Mouse (Mus musculus) embryonic stem cell, embryonic (primary cell): ENCODE results near the gene Ube2h.

ENCODE experiments used
- CTCF ChIA-PET, 4 experiments: fragments of 300-600 bp in 2 of 4; fragments of 350-600 bp in 2 of 4; sonication (Branson Sonifier 250); formaldehyde crosslinking; loops; one replicate each; lab custom pipeline; 2022; ENCODE audit warnings: inconsistent platforms in 2 of 4; lab: Charles Lee
- POLR2A ChIA-PET, 4 experiments: fragments of 300-600 bp in 2 of 4; fragments of 350-600 bp in 2 of 4; sonication (Branson Sonifier 250); formaldehyde crosslinking; loops; one replicate each; lab custom pipeline; 2022; ENCODE audit warnings: antibody characterized with exemption in 4 of 4, inconsistent platforms in 1 of 4; lab: Charles Lee

The Ube2h gene

DNA sequence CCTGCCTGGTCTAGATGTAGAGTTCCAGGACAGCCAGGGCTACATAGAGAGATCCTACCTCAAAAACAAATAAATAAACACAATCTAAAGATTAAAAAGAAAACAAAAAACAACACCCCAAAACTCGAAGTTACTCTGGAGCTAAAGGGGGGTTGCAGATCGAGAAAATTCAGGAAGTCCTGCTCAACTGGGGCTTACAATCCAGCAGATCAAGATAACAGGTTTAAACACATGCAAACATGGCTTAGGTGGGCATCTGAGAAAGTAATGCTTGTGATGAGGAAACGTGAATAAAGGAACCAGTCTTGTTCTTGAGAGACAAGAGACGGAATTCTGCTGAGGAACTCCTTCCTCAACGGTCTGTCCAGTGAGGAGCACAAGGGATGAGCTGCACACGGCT, 65.1 kb downstream of the Ube2h start:
- POLR2A ChIA-PET = interaction anchor here in 2 of 4 experiments (0.6 to 2.0 kb wide), 11 partner anchors 11 to 81 kb away, joined by 3 to 7 read pairs (median 3); partner anchors contain the start of gene Ube2h (in 1 of the 2)
- CTCF ChIA-PET = interaction anchor here in 2 of 4 experiments (0.9 to 1.3 kb wide), 2 partner anchors 20 to 379 kb away, joined by 3 read pairs; no protein-coding TSS in a partner anchor

- ChIA-PET CTCF (no interaction called here), POLR2A (interaction anchor here in 1 of 4 experiments (0.6 to 2.0 kb wide), 5 partner anchors 12 to 142 kb away, joined by 3 to 7 read pairs (median 4); no protein-coding TSS in a partner anchor)
Measured at GRCm38 (mm10) chr6:30238079-30238478, 66.3 kb downstream of the Ube2h start.

DNA sequence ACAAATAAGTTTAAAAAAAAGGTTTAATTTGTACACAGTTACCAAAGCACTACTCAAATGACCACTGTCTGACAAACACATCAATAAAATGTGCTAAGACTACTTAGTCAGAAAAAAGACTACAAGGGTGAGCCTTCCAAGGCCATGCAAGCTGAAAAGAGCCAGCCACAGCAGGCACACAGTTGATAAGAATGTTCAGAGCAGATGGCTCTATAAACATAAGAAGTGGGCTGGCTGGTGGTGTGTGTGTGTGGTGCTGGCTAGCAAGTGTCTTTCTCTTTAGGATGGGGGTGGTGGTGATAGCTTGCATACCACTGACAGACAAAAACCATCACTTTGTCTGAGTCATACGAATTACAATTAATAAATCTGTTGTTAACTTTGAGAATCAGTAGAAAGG, 67.8 kb downstream of the Ube2h start:
- CTCF ChIA-PET = interaction anchor here in 1 of 4 experiments (0.7 kb wide), 1 partner anchor 94 kb away, joined by 4 read pairs; no protein-coding TSS in a partner anchor
- POLR2A ChIA-PET = interaction anchor here in 3 of 4 experiments (0.6 to 1.9 kb wide), 8 partner anchors 8 to 250 kb away, joined by 3 to 6 read pairs (median 3); no protein-coding TSS in a partner anchor

- POLR2A ChIA-PET = interaction anchor here in 2 of 4 experiments (1.0 to 3.2 kb wide), 5 partner anchors 11 to 40 kb away, joined by 3 to 12 read pairs (median 3); no protein-coding TSS in a partner anchor
- CTCF ChIA-PET = interaction anchor here in 1 of 4 experiments (0.5 kb wide), 1 partner anchor 1943 kb away, joined by 4 read pairs; no protein-coding TSS in a partner anchor
Measured at GRCm38 (mm10) chr6:30231758-30232293, 72.5 kb downstream of the Ube2h start.

GRCm38 (mm10) chr6:30230246-30230645, 74.1 kb downstream of the Ube2h start:
- ChIA-PET POLR2A (no interaction called here), CTCF (interaction anchor here in 2 of 4 experiments (0.5 to 1.2 kb wide), 2 partner anchors 19 to 160 kb away, joined by 4 to 5 read pairs; no protein-coding TSS in a partner anchor)

DNA sequence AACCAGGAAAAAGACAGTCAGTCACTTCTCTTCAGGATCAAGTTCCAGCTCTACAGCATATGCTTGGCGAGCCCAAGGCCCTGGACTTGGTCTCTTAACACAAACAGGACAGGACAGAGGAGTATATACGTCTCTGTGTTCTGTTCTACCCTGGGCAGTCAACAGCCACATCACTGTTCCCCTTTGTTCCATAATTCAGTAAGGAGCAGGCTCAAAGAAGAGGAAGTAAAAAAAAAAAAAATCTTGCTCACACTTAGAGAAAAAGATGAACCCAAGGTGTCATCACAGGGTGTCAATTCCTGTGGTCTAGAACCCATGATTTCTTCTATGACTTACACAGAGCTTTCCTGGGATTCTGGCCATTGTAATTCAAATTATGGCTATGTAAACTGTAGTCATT, 75.4 kb downstream of the Ube2h start:
- POLR2A ChIA-PET = interaction anchor here in 3 of 4 experiments (0.6 to 2.0 kb wide), 15 partner anchors 10 to 1171 kb away, joined by 3 to 12 read pairs (median 3); partner anchors contain the start of gene Klhdc10 (in 1 of the 3)
- CTCF ChIA-PET = interaction anchor here in 2 of 4 experiments (1.0 kb wide), 4 partner anchors 18 to 804 kb away, joined by 3 to 8 read pairs (median 5); no protein-coding TSS in a partner anchor

GRCm38 (mm10) chr6:30228353-30228752, 76.0 kb downstream of the Ube2h start:
- ChIA-PET POLR2A (interaction anchor here in 3 of 4 experiments (0.6 to 2.0 kb wide), 20 partner anchors 8 to 1171 kb away, joined by 3 to 12 read pairs (median 3); partner anchors contain the start of gene Klhdc10 (in 1 of the 3)), CTCF (interaction anchor here in 2 of 4 experiments (1.0 kb wide), 4 partner anchors 18 to 805 kb away, joined by 3 to 8 read pairs (median 5); no protein-coding TSS in a partner anchor)

- ChIA-PET POLR2A (interaction anchor here in 2 of 4 experiments (0.7 to 2.4 kb wide), 11 partner anchors 8 to 233 kb away, joined by 3 to 12 read pairs (median 5); no protein-coding TSS in a partner anchor), CTCF (interaction anchor here in 3 of 4 experiments (0.6 to 1.7 kb wide), 4 partner anchors 16 to 216 kb away, joined by 4 read pairs; no protein-coding TSS in a partner anchor)
Measured at GRCm38 (mm10) chr6:30226971-30227700, 77.2 kb downstream of the Ube2h start.

DNA sequence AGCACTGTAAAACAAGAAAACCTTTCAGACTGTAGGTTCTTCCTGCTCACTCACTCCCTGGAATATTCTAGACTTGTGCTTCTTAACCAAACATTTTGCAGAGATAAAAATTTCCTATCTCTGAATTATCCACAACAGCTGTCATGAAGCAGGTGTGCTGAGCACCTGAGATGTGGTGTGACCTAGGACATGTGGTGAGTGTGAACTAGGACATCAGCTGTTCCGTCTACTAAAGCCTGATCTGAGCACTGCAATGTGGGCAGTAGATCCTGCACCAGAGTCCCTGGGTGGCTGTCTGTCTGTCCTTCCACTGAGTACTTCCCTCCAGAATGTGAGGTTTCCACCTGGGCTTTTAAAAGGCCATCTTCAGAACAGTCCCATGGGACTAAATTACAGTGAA, 79.6 kb downstream of the Ube2h start:
- ChIA-PET CTCF (no interaction called here), POLR2A (interaction anchor here in 2 of 4 experiments (0.7 to 2.4 kb wide), 2 partner anchors 48 to 285 kb away, joined by 3 to 7 read pairs; no protein-coding TSS in a partner anchor)

GRCm38 (mm10) chr6:30222321-30222720, 82.0 kb downstream of the Ube2h start:
- POLR2A ChIA-PET = interaction anchor here in 3 of 4 experiments (0.6 to 2.8 kb wide), 12 partner anchors 14 to 208 kb away, joined by 3 to 7 read pairs (median 4); no protein-coding TSS in a partner anchor

DNA sequence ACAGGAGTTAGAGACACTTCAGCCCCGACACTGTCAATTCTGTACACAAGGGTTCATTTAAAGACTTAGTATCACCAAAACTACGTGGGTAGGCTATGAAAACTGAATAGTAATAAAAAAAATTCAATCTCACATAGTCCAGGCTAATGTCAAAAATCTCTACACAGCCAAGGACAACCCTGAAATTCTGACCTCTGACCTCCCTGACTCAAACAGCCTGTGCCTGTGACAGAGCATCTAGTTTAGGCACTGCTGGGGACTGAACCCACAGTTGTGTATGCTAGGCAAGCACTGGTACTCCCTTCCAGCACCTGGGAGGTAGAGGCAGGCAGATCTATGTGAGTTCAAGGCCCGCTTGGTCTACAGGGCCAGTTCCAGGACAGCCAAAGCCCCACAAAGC, 86.8 kb downstream of the Ube2h start:
- CTCF ChIA-PET = no interaction called here

More at GRCm38 (mm10) chr6:30222321-30222720, 82.0 kb downstream of the Ube2h start:
- CTCF ChIA-PET = interaction anchor here in 3 of 4 experiments (0.5 to 1.4 kb wide), 4 partner anchors 10 to 78 kb away, joined by 3 to 4 read pairs (median 3); no protein-coding TSS in a partner anchor

DNA sequence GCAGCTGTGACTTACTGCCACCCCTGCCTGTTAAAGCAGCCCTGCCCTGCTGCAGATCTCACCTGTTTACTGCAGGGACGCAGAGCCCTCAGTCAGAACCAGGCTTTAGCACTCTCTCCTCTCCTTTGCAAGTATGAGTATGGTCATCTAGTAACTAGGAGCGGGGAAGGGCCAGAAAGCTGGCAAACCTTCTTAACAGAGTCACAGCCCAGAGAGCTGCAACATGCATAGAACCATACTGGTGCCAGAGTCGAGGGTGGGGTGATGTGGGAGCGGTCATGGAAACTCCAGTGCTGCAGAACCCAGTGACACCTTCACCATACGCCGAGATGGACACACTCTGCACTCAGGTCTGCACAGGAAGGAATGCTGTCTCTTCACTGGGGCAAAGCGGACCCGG, 91.9 kb downstream of the Ube2h start:
- CTCF ChIA-PET = interaction anchor here in 2 of 4 experiments (0.6 to 1.6 kb wide), 4 partner anchors 10 to 237 kb away, joined by 3 to 4 read pairs (median 4); no protein-coding TSS in a partner anchor
- POLR2A ChIA-PET = interaction anchor here in 2 of 4 experiments (0.6 kb wide), 2 partner anchors 83 to 165 kb away, joined by 3 read pairs; no protein-coding TSS in a partner anchor

More for the DNA sequence above, 86.8 kb downstream of the Ube2h start:
- POLR2A ChIA-PET = no interaction called here

- ChIA-PET POLR2A (interaction anchor here in 2 of 4 experiments (0.6 to 1.7 kb wide), 3 partner anchors 12 to 165 kb away, joined by 3 to 8 read pairs (median 4); no protein-coding TSS in a partner anchor), CTCF (interaction anchor here (0.8 to 2.4 kb wide), 22 partner anchors 8 to 494 kb away, joined by 3 to 21 read pairs (median 4); no protein-coding TSS in a partner anchor)
Measured at GRCm38 (mm10) chr6:30211641-30212455, 92.5 kb downstream of the Ube2h start.

GRCm38 (mm10) chr6:30210788-30211187, 93.6 kb downstream of the Ube2h start:
- CTCF ChIA-PET = interaction anchor here (0.5 to 2.4 kb wide), 83 partner anchors 9 to 493 kb away, joined by 3 to 21 read pairs (median 4); no protein-coding TSS in a partner anchor
- POLR2A ChIA-PET = interaction anchor here in 3 of 4 experiments (0.6 to 1.7 kb wide), 26 partner anchors 11 to 294 kb away, joined by 3 to 8 read pairs (median 3); partner anchors contain the start of genes Strip2 (in 2 of the 3) and Zc3hc1 (in 1 of the 3)

- CTCF ChIA-PET = interaction anchor here in 1 of 4 experiments (0.7 kb wide), 2 partner anchors 32 to 149 kb away, joined by 4 to 7 read pairs; no protein-coding TSS in a partner anchor
- POLR2A ChIA-PET = interaction anchor here in 1 of 4 experiments (0.8 to 1.4 kb wide), 2 partner anchors 14 to 26 kb away, joined by 3 to 4 read pairs; no protein-coding TSS in a partner anchor
Measured at GRCm38 (mm10) chr6:30208844-30209243, 95.5 kb downstream of the Ube2h start.

DNA sequence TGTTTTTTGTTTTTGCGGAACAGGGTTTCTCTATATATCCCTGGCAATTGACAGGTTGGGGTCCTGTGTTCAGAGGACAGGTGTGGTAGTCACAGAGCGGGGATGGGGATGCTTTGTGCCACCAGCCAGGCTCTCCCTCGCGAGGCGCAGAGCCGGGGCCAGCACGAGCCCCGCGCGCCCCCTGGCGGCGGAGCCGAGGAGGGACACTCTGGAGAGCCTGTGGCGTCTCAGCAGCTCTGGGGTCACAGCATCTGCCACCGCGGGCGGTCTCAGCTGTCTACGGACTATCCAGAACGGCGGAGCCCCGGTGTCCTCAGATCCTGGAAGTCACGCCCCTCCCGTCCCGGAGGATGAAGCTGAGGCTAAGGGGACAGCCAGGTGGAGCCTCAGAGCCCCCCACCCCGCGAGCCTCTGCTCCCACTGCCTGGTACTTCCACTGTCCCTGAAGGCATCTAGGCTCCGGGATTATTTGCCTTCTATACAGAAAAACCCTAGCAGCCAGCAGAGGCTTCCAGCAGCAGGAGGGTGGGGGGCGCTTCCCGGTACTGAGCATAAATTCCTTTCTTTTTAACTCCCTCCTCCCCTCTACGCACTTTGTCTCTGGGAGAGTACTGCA, 98.6 kb downstream of the Ube2h start:
- ChIA-PET POLR2A (interaction anchor here in 3 of 4 experiments (0.6 to 4.6 kb wide), 23 partner anchors 10 to 352 kb away, joined by 3 to 30 read pairs (median 3); partner anchors contain the start of gene Strip2 (in 1 of the 3)), CTCF (interaction anchor here (0.6 to 2.6 kb wide), 39 partner anchors 13 to 443 kb away, joined by 3 to 15 read pairs (median 3); no protein-coding TSS in a partner anchor)
